Mouse (Mus musculus) stomach, postnatal 0 days (tissue): ENCODE results near the gene Slc15a3. TPM values are rescaled to one million over a fixed set of nuclear protein-coding genes. Genes with fewer than 3 reads are reported as not detected.

ENCODE experiments used
- ATAC-seq: fragments of 200-750 bp; cut with Nextera tagmentation; 2 replicates; pipeline ENCODE4 v1.8.0; 2017; ENCODE audit not compliant: low FRiP score, low TSS enrichment
- DNase-seq: peaks from one replicate; pipeline ENCODE4 v3.0.0-alpha.2; 2016; ENCODE audit warnings: low spot score
- H3K27ac ChIP-seq: fragments of 300-500 bp; sonication (generic); replicated peaks from 2 replicates; pipeline ENCODE4 v1.5.1; 2014; ENCODE audit warnings: mild to moderate bottlenecking, control low read depth
- H3K27me3 ChIP-seq: fragments of 300-500 bp; sonication (generic); 2 replicates; pipeline ENCODE4 v1.6.1; 2014; ENCODE audit warnings: low read length; ENCODE audit not compliant: control insufficient read depth, insufficient read depth
- H3K36me3 ChIP-seq: fragments of 300-500 bp; sonication (generic); 2 replicates; pipeline ENCODE4 v1.6.1; 2014; ENCODE audit warnings: low read length, mixed read lengths; ENCODE audit not compliant: control insufficient read depth, insufficient read depth
- H3K4me1 ChIP-seq: fragments of 300-500 bp; sonication (generic); replicated peaks from 2 replicates; pipeline ENCODE4 v1.6.1; 2014; ENCODE audit warnings: antibody characterized with exemption; ENCODE audit not compliant: control insufficient read depth, insufficient read depth
- H3K4me2 ChIP-seq: fragments of 300-500 bp; sonication (generic); replicated peaks from 2 replicates; pipeline ENCODE4 v1.6.1; 2014; ENCODE audit warnings: low read depth, mild to moderate bottlenecking, control low read depth, moderate library complexity
- H3K4me3 ChIP-seq: fragments of 300-500 bp; sonication (generic); 2 replicates; pipeline ENCODE4 v1.5.1; 2014; ENCODE audit warnings: low read depth, low read length, control low read depth
- H3K9ac ChIP-seq: fragments of 300-500 bp; sonication (generic); 2 replicates; pipeline ENCODE4 v1.6.1; 2014; ENCODE audit warnings: mild to moderate bottlenecking, low read length, control low read depth, mixed read lengths
- H3K9me3 ChIP-seq: fragments of 300-500 bp; sonication (generic); 2 replicates; pipeline ENCODE4 v1.6.1; 2016; ENCODE audit warnings: low read length; ENCODE audit not compliant: control insufficient read depth
- CTCF ChIP-seq: IDR thresholded peaks from 2 replicates; pipeline ENCODE4 v1.5.1; 2016; ENCODE audit warnings: antibody characterized with exemption, low read depth, mild to moderate bottlenecking, moderate library complexity
- EP300 ChIP-seq: optimal IDR thresholded peaks from 2 replicates; pipeline ENCODE3; 2016; ENCODE audit warnings: antibody characterized with exemption
- WGBS: fragments of 180-500 bp; shearing (Covaris S2); extraction: QIAGEN DNeasy Blood & Tissue Kit; methylation state at CpG from one replicate; pipeline ENCODE4 v1.1.7; 2014; 5-methylcytosine and 5-hydroxymethylcytosine counted together
- polyA plus RNA-seq: library from polyadenylated mRNA; unstranded; fragments of >200 nt; fragmentation: Nextera tagmentation; extraction: Ambion mirVana; gene quantifications from 2 replicates; pipeline ENCODE4 v1.2.1, GENCODE M21; 2015

Slc15a3 gene
- polyA plus RNA-seq, 1 experiment from 2014 or later = 5.2 TPM

DNA sequence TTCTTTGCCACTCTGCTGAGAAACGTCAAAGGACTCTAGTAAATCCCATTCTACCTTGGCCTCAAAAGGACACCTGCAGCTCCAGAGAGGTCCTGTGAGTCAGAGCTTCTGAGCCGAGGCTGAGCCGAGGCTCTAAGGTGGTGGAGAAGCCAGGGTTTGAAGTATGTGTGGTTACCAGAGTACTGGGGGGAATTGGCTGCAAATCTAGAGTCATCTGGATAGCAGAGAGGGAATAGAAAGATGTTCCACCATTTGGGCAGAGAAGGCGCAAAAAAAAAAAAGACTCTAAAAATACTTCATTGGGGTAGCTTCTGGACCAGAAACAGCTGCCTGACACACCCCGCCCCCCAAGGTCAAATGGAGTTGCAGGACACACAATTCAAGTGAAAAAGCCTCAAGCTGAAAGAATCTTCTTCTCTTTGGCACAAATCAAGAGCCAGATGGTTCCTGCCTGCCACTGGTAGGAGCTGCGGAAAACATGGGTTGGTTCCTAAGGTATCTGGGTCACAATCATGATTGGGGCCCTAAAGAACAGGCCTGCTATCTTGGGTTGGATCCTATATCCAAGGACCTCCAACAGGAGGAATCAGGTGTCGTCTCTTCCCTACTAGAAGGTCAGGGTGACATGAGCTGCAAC lies 38.8 kb downstream of the Slc15a3 start:
- no peak for TF ChIP-seq EP300
- no peak for TF ChIP-seq CTCF
- Histone ChIP-seq H3K9ac (no peak overlapping the region), H3K36me3 (peaks cover 4% of the 10 kb centered on the region; the same call in 1 of the 2 replicates), H3K4me1 (no peaks in the 10 kb centered on the region), H3K27me3 (no peaks in the 10 kb centered on the region), H3K4me2 (no peak overlapping the region), H3K9me3 (no peaks in the 10 kb centered on the region), H3K4me3 (no peak overlapping the region), H3K27ac (no peak overlapping the region)
- ATAC-seq (no peak), DNase-seq (no peak)
- 79% methylated on average over 7 of the region's 7 CpGs for WGBS

DNA sequence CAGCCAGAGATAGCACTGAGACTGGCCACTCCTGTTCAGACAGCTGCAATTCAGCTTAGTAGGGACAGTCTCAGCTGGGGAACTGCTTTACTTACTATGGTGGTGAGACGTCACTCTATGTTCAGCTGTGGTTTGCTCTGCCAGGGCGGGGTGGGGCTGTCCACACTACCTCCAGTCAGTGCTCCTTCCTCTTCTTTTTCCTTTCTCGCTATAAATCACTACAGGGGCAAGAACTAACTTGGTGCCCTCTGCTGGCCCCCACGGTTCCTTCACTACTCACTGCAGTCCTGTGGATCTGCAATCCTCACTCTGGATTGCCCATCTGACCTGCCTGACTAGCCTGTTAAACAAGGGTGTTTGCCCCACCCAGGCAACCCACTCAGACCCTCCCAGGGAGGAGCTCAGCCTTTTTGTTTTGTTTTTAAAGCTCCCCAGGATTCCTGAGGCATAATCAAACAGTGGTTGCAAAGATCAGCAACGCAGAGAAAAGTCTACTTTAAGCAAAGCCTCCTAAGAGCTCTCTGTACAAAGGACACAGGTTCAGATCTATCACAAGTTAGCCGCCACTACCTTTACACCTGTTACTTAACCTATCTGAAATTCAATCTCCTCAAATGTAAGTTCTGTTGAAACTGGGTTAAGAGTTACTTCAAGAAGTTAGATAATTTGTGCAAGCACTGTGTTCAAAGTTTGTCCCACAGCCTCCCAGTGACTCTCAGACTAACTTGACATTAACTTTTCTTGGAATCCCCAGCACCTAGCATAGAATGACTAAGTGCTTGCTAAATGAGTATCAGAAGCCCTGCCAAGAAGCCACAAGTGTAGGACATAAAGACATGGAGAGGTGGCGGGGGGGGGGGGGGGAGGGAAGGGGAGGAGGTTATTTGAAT lies 40.8 kb downstream of the Slc15a3 start:
- Histone ChIP-seq H3K4me3 (peak overlapping the region; percentile 64), H3K9me3 (no peaks in the 10 kb centered on the region), H3K36me3 (no peaks in the 10 kb centered on the region), H3K4me2 (peak overlapping the region; percentile 88), H3K27me3 (no peaks in the 10 kb centered on the region), H3K4me1 (no peaks in the 10 kb centered on the region), H3K27ac (peak overlapping the region; percentile 94), H3K9ac (peak overlapping the region; percentile 73; the same call in 1 of the 2 replicates)
- 26% methylated on average over 6 of the region's 7 CpGs for WGBS
- ATAC-seq (peak; percentile 78), DNase-seq (peak; percentile 83)
- TF ChIP-seq CTCF (peak; percentile 71), EP300 (peak; percentile 91)

GRCm38 (mm10) chr19:10880975-10881425 lies 41.5 kb downstream of the Slc15a3 start:
- H3K27me3 ChIP-seq = no peaks in the 10 kb centered on the region
- TF ChIP-seq EP300 (no peak), CTCF (no peak)
- peak overlapping the region; percentile 73 for H3K9ac ChIP-seq
- peak overlapping the region; percentile 64 for H3K4me3 ChIP-seq
- ATAC-seq (peak; percentile 62), DNase-seq (peak; percentile 59)
- no peaks in the 10 kb centered on the region for H3K9me3 ChIP-seq
- H3K4me1 ChIP-seq = no peaks in the 10 kb centered on the region
- H3K36me3 ChIP-seq = no peaks in the 10 kb centered on the region
- H3K27ac ChIP-seq = peak overlapping the region; percentile 94
- under 1% methylated on average over 13 of the region's 14 CpGs for WGBS
- H3K4me2 ChIP-seq = peak overlapping the region; percentile 88

- H3K9ac ChIP-seq = peak within 1 kb of the TSS; percentile 73
- DNase-seq = peak; percentile 94
- TF ChIP-seq EP300 = no peak
- TF ChIP-seq CTCF = peak; percentile 58
- ATAC-seq = peak; percentile 84
- H3K9me3 ChIP-seq = no peaks in the 10 kb centered on the region
- no peaks in the 10 kb centered on the region for H3K4me1 ChIP-seq
- peak within 1 kb of the TSS; percentile 64 for H3K4me3 ChIP-seq
- under 1% methylated on average over 49 of the region's 49 CpGs for WGBS
- H3K36me3 ChIP-seq = no peaks in the 10 kb centered on the region
- H3K27me3 ChIP-seq = no peaks in the 10 kb centered on the region
- H3K4me2 ChIP-seq = peak within 1 kb of the TSS; percentile 88
- peak within 1 kb of the TSS; percentile 94 for H3K27ac ChIP-seq
Observed at GRCm38 (mm10) chr19:10881426-10882154, 42.1 kb downstream of the Slc15a3 start, which contains the start of gene Tmem109. Gene Tmem109 (minus strand): TSS chr19:10882001.

GRCm38 (mm10) chr19:10892201-10892600 lies 52.7 kb downstream of the Slc15a3 start:
- Histone ChIP-seq H3K27me3 (no peaks in the 10 kb centered on the region), H3K4me2 (no peak overlapping the region), H3K27ac (no peak overlapping the region), H3K9ac (no peak overlapping the region), H3K4me3 (no peak overlapping the region), H3K4me1 (0 out of 2 replicates have a peak, but pooled peaks cover 2% of the 10 kb centered on the region), H3K36me3 (no peaks in the 10 kb centered on the region), H3K9me3 (0 out of 2 replicates have a peak, but pooled peaks cover 2% of the 10 kb centered on the region)
- TF ChIP-seq EP300 = no peak
- no peak for TF ChIP-seq CTCF
- DNase-seq = no peak
- 76% methylated on average over 3 of the region's 3 CpGs for WGBS
- no peak for ATAC-seq
